Comparison of ENCODE assay signal across 13 mouse cellular contexts in the genomic region with DNA sequence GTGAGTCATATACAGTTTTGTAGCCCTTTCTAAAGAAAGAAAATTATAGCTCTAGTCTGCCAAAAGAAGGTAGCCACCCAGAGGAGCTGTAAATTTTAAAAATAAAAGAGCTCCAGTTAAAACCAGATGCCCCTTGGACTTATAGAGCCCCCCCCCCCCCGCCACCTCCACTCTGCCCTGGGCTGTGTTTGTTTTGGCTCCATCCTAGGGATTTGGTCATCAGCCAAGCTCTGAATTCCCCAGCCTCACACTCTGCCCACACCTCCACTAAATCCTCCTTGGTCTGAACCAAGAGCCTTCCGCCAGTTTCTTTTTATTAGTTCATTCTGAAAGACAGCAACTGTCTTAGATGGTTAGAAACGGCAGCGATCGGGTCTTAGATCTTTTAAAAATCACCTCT. TPM values are rescaled to one million over a fixed set of nuclear protein-coding genes. Genes with fewer than 3 reads are reported as not detected.
A peak's percentile ranks its signal among the peaks of the same experiment; 100 is the strongest.
DNase-seq lines count a peak whose midpoint lies in the region.
"Had no signal": no experiment of that assay in that cellular context is flagged by ENCODE, and none has a peak within 500 bp of the region (broad histone marks: within the 10 kb centered on the region; RNA-seq: fewer than 3 reads in every experiment).

No protein-coding gene starts in this region.

- no peak overlapping the region for H3K27ac ChIP-seq in heart, embryonic 10.5 days
- no peak overlapping the region for H3K27ac ChIP-seq in hindbrain, embryonic 10.5 days
- H3K27ac ChIP-seq: forebrain, embryonic 13.5 days had no signal

- H3K4me1 ChIP-seq in heart, embryonic 10.5 days, result no peaks in the 10 kb centered on the region
- 0 out of 2 replicates have a peak, but pooled peaks cover 3% of the 10 kb centered on the region for H3K4me1 ChIP-seq in hindbrain, embryonic 10.5 days (replicated peaks)
- H3K4me1 ChIP-seq: forebrain, embryonic 13.5 days had no signal

- no peaks in the 10 kb centered on the region for H3K27me3 ChIP-seq in heart, embryonic 10.5 days (ENCODE audit: insufficient read depth, poor library complexity, severe bottlenecking)
- H3K27me3 ChIP-seq in hindbrain, embryonic 10.5 days (ENCODE audit: insufficient read depth, poor library complexity, severe bottlenecking), result no peaks in the 10 kb centered on the region
- H3K27me3 ChIP-seq: forebrain, embryonic 13.5 days had no signal

- no peaks in the 10 kb centered on the region for H3K36me3 ChIP-seq in heart, embryonic 10.5 days
- H3K36me3 ChIP-seq in hindbrain, embryonic 10.5 days, result no peaks in the 10 kb centered on the region

- 77% methylated on average over 5 of the region's 5 CpGs for whole genome bisulfite sequencing in heart, embryonic 10.5 days
- 12% methylated on average over 5 of the region's 5 CpGs for WGBS in large intestine, adult 2 months
- WGBS in hindbrain, embryonic 10.5 days, result 83% methylated on average over 5 of the region's 5 CpGs

- H3K4me3 ChIP-seq in heart, embryonic 10.5 days, result no peak overlapping the region
- no peak overlapping the region for H3K4me3 ChIP-seq in hindbrain, embryonic 10.5 days
- H3K4me3 ChIP-seq: forebrain, embryonic 13.5 days had no signal

- peak; percentile 4 for DNase-seq in adrenal gland, adult 2 months
- no peak for DNase-seq in adrenal gland, adult (ENCODE audit: inconsistent age in 2 of 2, low spot score in 1 of 2)
- DNase-seq in heart, postnatal 4 days, result peak; percentile 24
- DNase-seq in heart, embryonic 10.5 days (ENCODE audit: low spot score), result no peak
- DNase-seq in 3134 (ENCODE audit: extremely low read depth, insufficient read length, low spot score), result peak; percentile 28
- DNase-seq in large intestine, adult 2 months (ENCODE audit: low read depth, low spot score), result peak; percentile 32
- no peak for DNase-seq in B cell, adult 2 months
- DNase-seq in hindbrain, embryonic 10.5 days (ENCODE audit: low spot score), result no peak
- DNase-seq: lung, adult 2 months; thymus, postnatal 36 days had no signal

- H3K9me3 ChIP-seq in heart, embryonic 10.5 days, result 0 out of 2 replicates have a peak, but pooled peaks cover 3% of the 10 kb centered on the region
- H3K9me3 ChIP-seq in hindbrain, embryonic 10.5 days, result no peaks in the 10 kb centered on the region
- H3K9me3 ChIP-seq: forebrain, embryonic 13.5 days had no signal

RNA-seq across cellular contexts. Expression of gene Dytn, which starts 19.0 kb away (rescaled TPM):
- total RNA-seq in adrenal gland, adult 2 months (2021), result not detected
- not detected in 2 replicates for polyA plus RNA-seq in adrenal gland, adult 2 months (2012; rRNA removed)
- total RNA-seq in heart, postnatal 4 days (2021), result not detected
- polyA plus RNA-seq in heart, embryonic 10.5 days (2016; fragmentation: Nextera tagmentation; extraction: Ambion mirVana), result not detected in 2 replicates
- not detected in 2 replicates for polyA plus RNA-seq in large intestine, adult 2 months (2012; rRNA removed)
- 0.05 TPM in 1 of 2 replicates, not detected in the other for polyA plus RNA-seq in hindbrain, embryonic 10.5 days (2016; fragmentation: Nextera tagmentation; extraction: Ambion mirVana)
- total RNA-seq: gastrocnemius, postnatal 4 days; midbrain, postnatal 0 days had no signal
- polyA plus RNA-seq: forebrain, embryonic 13.5 days; midbrain, postnatal 0 days had no signal

RNA-seq across cellular contexts. Expression of gene Mdh1b, which starts 24.4 kb away (rescaled TPM):
- total RNA-seq in adrenal gland, adult 2 months (2021), result under 1 TPM in 1 of 2 experiments, not detected in 1; 0.17 TPM
- not detected in 2 replicates for polyA plus RNA-seq in adrenal gland, adult 2 months (2012; rRNA removed)
- not detected for total RNA-seq in heart, postnatal 4 days (2021)
- 0.16 TPM in 1 of 2 replicates, not detected in the other for polyA plus RNA-seq in heart, embryonic 10.5 days (2016; fragmentation: Nextera tagmentation; extraction: Ambion mirVana)
- not detected in 2 replicates for polyA plus RNA-seq in large intestine, adult 2 months (2012; rRNA removed)
- polyA plus RNA-seq in hindbrain, embryonic 10.5 days (2016; fragmentation: Nextera tagmentation; extraction: Ambion mirVana), result 0.12 and 0.46 TPM in 2 replicates
- total RNA-seq: gastrocnemius, postnatal 4 days; midbrain, postnatal 0 days had no signal

RNA-seq across cellular contexts. Expression of gene Fastkd2, which starts 24.7 kb away (rescaled TPM):
- total RNA-seq in adrenal gland, adult 2 months (2021), result 10 to 100 TPM; 19.1 to 23.9 TPM
- polyA plus RNA-seq in adrenal gland, adult 2 months (2012; rRNA removed), result 0.57 and 0.78 TPM in 2 replicates
- 10 to 100 TPM; 26.3 to 31.9 TPM for total RNA-seq in heart, postnatal 4 days (2021)
- 56.2 and 66.3 TPM in 2 replicates for polyA plus RNA-seq in heart, embryonic 10.5 days (2016; fragmentation: Nextera tagmentation; extraction: Ambion mirVana)
- 6.0 and 6.1 TPM in 2 replicates for polyA plus RNA-seq in large intestine, adult 2 months (2012; rRNA removed)
- polyA plus RNA-seq in hindbrain, embryonic 10.5 days (2016; fragmentation: Nextera tagmentation; extraction: Ambion mirVana), result 56.1 and 68.6 TPM in 2 replicates

Comparison
In these comparisons a context has a peak if more than half of its experiments do, and no peak if none do; other contexts are left out.
1. DNase-seq: peak in adrenal gland, adult 2 months (single experiment), heart, postnatal 4 days (single experiment), 3134 (single experiment) and large intestine, adult 2 months (single experiment); none in adrenal gland, adult (0 of 2), heart, embryonic 10.5 days (single experiment), B cell, adult 2 months (0 of 2) and hindbrain, embryonic 10.5 days (single experiment).